Mouse (Mus musculus): Measurements from ENCODE around the gene Cant1. TPM values are rescaled to one million over a fixed set of nuclear protein-coding genes. Genes with fewer than 3 reads are reported as not detected.

Gene Cant1
- total RNA-seq (2021), result 10 to 100 TPM; 34.9 to 38.0 TPM
- long read RNA-seq, experiment 1, full-length matches to known transcripts, result 21 of 37 reads
- long read RNA-seq, experiment 1, partial matches to known transcripts, result 8 of 37 reads
- long read RNA-seq, experiment 1, other reads (novel, unspliced or antisense), result 8 of 37 reads
- long read RNA-seq, experiment 2, full-length matches to known transcripts, result 12 of 18 reads
- long read RNA-seq, experiment 2, partial matches to known transcripts, result 1 of 18 reads
- long read RNA-seq, experiment 2, other reads (novel, unspliced or antisense), result 5 of 18 reads

DNA sequence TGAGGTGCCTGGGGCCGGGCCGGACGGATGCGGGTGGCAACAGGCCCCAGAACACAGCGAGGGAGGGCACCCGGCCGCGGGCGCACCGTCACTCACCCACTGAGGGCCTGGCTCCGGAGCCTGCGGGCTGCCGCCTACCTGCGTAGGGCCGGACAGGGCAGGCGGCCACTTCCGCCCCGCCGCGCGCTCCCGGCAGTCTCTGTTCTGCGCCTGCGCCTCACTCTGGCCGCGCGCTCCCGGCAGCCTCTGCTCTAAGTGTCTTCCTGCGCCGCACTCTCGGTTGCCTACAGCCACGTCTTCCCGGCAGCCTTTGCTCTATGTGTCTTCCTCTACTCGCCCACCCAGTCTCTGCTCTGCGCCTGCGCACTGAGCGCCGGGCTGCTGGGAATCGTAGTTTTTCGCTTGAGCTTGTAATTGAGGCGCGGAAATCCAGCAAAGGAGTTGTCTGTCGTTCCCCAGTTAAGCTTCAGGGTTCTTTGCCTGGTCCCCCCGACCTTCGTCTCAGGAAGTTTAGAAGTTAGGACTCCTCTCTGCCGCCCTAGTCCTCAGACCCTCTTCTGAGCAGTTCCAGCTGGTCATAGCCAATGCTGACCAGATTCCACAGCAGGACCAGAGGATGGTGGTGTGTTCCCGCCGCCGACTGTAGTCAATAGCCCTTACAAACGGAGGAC lies at the start of gene Cant1:
Gene Cant1 (minus strand): TSS at position 253 of the 671 bp plus-strand sequence.
- peak; percentile 98 for DNase-seq

DNA sequence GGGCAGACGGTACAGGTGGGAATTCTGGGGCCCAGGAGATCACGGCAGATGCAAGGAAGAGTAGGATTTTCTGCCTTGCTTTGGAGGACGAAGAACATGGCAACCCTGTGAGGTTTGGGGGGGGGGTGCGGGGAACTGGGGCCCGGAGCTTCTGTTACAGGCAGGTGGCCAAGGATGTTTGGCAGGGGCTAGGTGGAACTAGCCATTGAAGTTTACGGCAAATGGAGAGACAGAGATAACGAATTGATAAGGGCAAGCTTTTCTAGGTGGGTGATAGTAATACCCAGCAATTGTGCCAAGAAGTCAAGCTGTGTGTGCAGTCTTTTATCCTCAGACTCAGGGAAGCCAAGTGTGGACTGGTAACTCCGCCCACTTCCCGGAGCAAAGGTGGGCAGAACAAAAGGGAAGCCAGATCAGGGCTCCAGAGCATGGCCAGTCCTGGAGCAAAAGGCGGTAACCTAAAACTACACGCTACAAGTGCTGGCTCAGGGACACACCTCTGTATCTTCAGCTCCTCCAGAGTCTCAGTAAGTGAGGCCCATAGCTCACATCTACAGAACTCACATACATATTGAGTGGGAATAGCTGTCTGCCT lies 48.7 kb upstream of the Cant1 start:
- no peak for DNase-seq

DNA sequence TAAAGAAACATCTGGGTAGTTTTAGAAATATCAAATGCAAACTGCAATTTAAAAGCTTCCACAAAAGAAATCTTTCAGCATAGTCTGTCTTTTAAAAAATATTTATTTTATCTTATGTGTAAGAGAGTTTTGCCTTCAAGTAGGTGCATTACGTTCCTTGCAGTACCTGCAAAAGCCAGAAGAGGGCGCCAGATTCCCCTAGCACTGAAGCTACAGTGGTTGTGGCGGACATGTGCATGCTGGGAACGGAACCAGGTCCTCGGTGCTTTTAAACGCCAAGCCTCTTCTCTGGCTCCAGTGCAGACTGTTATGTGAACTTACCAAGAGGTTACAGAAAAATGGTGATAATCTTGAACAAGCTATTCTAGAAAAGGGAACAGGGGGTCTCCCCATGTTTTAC lies 41.4 kb upstream of the Cant1 start:
- DNase-seq, result no peak

DNA sequence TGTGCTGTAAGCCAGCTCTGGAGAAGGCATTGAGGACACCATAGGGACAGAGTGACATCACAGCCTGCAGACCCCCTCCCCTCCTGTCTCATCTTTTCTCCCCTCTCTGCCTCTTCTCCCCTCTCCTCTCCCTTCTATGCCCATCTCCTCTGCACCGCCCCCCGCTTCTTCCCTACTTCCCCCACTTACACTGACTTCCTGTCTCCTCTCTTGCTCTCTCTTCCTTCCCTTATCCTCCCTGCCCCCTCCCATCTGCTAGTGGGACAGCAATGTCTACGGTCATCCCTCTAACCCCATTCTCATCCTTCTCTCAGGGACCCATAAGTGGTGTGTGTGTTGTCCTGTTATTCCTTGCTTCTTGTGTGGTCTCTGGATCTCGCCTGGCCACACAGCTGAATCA lies 40.6 kb upstream of the Cant1 start:
- no peak for DNase-seq

DNA sequence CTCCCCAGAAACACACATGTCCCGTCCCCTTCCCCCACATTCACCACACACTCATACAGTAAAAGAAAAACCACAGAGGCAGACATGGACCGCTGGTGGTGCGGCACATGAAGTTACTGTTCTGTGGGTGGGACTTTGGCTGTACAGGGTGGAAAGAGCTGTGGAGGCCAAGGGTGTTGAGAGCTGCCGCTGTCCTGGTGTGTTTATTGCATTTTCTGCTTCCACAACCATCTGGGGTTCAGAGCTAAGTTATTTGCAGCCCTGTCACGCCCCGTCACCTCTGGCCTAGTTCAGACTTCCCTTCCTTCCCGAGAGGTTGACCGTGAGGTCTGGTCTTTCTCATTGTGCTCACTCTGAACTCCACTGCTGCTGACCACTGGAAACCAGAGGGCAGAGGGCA lies 40.2 kb upstream of the Cant1 start:
- DNase-seq, result peak; percentile 34 to 57

DNA sequence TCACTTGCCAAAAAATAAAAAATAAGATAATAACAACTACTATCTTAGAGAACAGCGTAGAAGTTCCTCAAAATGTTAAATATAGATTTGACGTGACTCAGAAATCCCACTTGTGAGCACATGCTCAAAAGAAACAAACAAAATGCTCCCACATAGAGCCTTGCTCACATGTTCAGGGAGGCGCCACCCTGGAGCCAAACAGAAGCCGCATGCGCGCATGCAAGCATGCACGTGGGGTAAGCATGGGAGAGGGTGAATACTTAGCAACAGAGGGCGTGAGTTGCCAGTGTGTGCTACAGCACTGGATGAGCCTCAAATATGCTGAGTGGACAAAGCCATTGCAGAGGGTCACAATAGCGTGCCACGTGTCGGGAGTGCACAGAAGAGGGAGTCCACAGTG lies 38.1 kb upstream of the Cant1 start:
- DNase-seq, result no peak

DNA sequence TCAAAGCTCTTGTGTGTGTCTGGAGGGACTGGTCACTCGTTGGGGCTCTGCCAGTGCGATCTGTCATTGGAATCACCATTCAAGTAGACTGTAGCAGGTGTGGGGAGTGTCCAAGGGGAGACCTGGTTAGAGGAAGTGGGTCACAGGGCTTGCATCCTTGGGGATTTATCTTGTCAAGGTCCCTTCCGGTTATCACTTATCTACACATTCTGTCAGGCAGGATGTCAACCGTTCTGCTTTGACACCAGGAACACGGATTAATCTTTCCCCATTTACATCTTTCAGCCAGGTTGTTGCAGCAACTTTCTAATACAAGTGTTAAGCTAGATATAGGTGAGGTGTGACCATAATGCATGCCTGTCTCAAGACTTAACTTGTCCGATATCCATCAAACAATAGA lies 36.9 kb upstream of the Cant1 start:
- no peak for DNase-seq

DNA sequence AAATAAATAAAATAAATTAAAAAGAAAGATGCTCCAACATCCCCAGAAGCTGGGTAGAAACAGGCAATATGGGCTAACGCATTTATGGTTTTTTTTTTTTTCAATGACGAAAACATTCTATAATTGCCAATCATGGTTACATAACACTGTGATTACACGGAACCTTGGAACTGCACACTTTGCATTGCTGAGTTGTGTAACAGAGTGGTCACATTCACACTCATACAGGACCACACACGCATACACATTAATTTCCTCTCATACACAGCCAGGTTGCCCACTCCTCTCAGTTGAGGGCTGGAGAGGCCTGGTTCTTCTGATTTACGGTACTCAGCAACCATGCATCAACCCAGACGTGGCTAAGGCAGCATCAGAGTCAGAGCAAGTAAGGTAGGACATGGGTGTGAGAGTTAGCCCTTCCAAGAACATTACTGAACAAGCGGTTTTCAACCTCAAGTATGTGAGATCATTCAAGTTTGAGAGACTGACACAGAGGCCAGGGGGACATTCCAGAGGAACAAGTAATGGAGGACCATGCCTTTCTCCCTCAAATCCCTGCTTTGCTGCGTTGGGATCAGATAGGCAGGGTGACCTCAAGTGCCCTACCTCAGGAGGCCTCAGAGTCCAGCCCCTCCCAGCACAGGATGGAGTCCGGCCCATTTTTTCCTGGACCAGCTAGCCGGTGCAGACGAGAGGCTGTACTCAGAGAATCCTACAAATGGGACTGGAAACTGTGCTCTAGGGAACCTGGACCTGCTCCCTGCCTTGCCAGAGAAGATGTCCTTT lies 35.2 kb upstream of the Cant1 start:
- DNase-seq, result peak in 1 of 2 experiments; percentile 34

DNA sequence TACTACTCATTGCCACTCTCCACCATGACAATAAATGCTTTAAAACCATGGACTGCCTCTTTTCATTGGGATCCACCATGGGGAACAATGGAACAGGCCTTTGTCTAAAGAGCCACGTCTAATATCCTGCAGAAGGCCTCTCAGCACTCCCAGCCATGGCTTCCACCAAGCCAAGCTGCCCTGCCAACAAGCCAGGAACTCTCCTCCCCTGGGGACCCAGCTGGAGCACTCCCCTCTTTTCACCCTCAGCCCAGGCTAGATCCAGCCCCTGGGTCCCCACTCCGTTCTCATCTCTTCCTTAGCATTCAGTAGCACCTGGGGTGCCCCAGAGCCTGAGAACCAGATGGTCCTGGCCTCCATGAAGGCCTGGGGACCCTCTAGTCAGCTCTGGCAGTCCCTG lies 34.1 kb upstream of the Cant1 start:
- peak in 1 of 2 experiments; percentile 53 for DNase-seq

DNA sequence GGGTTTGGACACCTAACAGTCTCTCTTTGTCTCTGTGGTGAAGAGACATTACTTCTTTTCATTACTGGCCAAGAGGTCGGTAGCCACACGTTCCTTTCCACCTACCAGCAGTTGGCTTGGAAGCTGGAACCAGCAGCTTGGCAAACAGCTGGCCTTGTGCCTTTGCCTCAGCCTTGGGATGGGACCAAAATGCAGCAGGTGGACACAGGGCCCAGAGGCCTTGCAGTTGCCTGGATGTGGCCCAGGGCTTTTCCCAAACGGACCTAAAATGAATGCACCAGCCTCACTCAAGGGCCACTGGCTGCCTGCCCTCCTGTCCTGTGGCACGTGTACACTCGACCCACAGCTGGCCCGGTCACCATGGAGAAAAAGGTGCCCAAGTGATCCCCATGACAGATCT lies 32.3 kb upstream of the Cant1 start:
- DNase-seq, result peak; percentile 58 to 67

DNA sequence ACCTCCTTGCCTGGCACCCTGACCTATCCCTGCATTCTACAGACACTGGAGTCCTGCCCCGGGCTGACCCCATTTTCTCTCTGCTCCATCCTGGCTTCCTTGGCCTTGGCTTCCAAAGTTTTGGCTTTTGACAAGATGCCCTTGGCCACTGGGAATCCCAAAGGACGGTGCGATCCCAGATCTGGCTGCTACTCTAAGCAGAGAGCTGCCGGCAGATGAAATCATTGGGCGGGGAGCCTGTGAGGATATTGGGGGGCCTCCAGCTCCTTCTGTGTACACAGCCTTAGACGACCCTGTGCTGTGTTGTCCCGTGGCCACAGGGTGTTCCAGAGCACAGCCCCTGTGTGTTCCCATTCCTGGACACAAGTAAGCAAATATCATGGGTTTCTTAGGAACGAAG lies 29.5 kb upstream of the Cant1 start:
- peak in 1 of 2 experiments; percentile 33 for DNase-seq

DNA sequence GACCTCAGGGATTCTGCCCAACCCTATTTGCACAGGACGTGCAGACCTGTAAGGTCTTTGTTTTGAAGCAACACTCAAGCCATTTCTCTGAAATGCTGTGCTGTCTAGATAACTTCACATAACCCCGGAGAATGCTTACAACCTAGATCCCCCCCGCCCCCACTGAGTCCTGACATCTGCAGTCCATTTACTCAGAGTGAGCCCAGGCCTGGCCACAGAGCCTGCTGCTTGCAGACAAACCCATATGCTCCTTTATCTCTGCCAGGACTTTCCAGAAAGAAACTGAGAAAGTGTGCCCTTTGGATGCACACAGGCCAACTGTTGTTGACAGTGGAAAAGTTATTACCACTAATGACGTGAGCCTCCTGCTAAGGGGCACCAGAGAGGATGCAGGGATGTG lies 28.5 kb upstream of the Cant1 start:
- DNase-seq, result no peak

DNA sequence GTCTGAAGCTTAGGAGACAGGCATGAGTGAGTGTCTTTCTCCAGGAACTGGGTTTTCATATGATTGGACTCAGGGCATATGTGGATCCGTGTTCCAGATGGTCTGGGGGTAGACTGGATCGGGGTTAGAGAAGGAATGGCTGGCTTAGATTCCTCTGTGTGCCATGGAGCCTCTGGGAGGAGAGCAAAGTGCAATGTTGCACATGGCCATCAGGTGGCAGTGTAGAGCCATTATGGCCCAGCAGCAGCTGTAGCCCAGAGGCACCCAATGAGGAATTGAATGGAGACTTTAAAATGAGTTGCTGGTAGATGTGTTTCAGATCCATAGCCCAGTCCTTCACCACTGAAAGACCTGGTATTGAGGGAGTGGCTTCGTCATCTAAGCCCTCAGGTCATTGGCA lies 27.0 kb upstream of the Cant1 start:
- peak; percentile 78 to 80 for DNase-seq

DNA sequence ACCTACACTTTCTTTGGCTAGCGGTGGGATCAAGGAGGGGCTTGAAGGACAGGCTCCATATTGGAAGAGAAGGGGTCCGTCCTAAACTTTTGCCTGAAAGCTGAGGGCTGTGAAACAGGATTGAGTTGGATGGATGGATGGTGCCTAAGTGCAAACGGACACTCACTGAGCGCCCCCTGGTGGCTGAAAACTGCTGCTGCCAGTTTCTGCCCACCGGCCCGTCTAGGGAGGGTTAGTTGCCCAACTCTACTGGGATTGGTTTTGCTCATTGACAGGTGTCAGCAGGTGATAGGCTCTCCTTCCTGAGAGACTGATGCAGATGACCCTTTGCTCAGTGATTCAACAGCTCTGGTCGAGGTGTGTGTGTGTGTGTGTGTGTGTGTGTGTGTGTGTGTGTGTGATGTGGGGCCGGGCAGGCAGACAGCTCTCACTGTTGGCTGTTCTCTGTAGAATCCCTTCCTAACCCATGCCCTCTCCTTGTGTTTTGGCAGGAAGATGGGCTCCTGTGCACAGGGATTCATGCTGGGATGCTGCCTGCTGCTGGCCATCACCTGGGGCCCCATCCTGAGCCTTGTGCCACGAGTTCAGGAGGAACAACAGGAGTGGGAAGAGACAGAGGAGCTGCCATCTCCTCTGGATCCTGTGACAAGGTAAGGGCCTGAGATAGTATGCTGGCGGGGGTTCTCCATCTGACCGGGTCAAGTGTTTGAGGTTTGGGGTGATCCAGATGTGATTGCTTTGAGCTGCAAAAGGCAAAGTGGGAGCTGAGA lies 24.5 kb upstream of the Cant1 start:
- DNase-seq, result peak; percentile 83 to 87

DNA sequence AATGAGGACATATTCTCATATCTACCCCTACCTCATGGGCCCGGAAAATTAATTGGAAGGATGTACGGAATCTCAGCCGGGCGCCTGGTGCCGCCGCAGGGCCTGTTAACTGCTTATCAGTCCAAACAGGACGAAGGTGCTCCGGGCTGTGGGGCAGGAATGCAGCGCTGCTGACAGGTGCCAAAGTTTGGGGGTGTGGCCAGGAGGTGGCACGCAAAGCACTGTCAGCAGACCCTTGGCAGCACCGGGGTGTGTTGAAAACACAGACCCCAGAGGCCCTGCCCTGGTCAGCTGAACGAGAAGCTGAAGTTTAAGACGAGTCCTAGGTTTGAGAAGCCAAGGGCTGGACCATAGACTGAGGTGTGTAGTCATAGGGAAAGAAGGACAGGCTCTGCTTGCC lies 23.8 kb upstream of the Cant1 start:
- no peak for DNase-seq

DNA sequence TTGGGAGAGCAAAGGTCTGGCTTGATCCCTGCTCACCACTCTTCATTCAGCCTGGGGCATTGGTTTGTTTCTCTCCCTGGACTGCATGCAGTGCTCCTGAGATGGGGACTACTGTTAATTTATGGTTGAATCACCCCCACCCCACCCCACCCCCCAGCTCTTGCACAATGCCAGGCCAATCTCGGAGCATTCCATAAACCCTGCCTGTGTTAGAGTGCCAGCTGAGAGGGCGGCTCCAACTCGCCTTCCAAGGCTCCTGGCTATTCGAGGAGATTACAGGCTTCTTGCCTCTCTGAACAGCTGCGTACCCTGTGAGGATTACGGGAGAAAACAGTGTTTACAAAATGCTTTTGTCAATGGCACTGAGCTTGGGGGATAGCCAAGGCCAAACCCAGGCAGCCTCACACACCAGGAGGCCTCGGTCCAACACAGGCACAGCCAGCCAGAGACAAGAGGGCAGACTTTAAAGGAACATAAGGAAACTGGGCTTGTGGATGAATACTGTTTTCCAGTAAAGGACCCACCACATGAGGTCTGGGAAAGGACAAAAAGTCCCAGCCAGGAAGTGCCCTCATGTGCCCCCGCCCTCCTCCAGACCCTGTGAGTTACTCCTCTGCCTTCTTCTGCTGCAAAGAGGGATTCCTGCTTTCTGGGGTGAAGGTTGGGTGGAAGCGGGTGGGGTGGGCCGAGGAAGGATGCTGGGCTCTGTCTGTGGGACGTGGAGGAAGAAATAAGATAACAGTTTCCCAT lies 20.0 kb upstream of the Cant1 start:
- peak; percentile 48 to 56 for DNase-seq

DNA sequence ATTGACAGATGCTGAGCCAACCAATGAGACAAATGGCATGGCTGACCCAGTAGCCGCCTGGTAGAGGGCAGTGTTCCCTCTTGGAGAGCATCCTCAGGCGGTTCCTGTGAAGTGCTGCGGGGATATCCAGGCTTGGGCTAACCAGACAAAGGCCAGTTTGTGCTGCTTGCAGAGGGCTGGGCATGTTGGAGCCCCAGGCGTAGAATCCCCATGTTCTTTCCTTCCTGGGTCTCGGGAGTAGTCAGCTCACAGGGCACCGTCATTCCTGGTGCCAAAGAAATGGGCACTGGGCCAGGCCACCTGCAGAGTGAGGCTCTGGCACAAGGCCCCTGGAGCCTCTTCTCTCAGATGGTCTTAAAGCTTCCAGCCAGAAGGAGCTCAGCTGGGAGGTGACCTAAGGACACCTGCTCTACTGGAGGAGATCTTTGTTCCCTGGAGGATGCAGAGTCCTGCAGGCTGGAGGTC lies 17.6 kb upstream of the Cant1 start:
- no peak for DNase-seq

DNA sequence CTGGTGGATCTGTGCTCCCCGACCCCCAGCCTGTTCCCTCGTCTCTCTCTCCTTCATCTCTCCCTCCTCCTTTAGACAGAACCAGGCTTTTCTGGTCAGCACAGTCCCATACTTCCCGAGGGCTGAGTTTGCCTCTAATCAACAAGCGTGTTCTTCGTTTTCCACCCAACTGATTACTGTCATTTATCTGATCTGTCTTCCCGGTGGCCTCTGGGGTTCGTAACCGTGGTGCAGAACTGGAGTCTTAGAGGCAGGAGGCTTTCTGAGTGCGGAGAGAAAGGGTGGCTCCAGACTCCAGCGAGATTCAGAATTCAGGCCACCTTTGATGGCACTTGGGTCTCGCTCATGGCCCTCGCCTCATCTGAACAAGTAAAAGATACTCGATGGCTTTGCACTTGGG lies 15.2 kb upstream of the Cant1 start:
- DNase-seq, result no peak

DNA sequence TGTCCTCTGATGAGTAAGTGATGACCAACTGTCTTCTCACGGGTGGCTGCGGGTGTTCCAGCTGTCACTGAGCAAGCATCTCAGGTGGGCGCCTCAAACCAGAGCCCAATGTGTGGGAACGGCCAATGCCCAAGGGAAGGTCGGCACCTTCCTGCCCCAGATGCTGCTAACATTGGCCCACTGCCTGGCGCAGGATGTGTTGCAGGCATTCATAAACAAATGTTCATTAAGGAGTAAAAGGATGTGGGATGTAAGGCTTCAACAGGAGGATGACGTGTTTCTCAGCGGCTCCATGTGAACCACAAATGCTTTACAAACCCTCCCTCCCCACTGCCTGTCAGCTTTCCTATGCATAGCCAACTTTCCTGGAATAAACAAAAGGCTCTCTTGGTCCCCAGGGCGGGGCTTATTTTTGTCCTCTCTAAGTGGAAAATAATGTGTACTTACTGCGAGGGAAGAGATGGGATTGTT lies 14.5 kb upstream of the Cant1 start:
- no peak for DNase-seq

DNA sequence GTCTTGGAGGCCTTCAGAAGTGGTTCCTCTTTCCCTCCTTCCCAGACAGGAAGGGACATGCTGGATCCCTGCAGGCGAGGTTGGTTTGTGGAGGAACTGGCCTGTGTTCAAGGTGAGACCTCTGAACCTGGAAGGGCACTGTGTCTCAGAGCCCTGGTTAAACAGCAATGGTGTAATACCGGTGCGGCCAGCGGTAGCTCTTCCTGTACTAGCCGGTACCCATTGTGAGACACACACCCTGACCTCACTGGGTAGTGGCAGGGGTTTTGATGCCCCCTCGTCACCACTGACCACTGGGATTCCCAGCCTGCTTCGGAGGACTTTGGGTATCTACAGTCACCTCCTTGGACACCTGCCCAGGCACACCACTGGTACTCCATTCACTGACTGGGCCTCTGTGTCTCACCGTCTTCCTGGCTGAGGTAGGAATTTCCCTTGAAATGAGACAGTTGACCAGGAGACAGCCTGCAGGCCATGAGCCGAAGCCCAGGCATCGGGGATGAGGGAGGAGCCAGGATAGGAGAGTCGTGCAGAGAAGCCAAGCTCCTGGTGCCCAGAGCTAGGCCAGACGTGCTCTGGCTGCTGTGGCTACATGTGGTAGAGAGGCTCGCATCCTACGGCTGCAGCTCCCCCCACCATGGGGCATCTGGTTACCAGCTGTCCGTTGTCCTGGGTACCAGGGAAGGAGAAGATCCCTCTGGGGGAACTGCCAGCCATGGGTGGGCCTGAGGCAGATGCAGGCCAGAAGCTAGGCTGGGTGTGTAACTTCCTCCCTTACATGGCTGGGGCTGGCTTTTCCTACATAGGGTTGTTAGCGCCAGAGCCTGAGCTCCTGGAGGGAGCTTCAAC lies 12.4 kb upstream of the Cant1 start:
- peak in 1 of 2 experiments; percentile 29 for DNase-seq
